Mouse (Mus musculus): Measurements from ENCODE around the gene Dgat2. TPM values are rescaled to one million over a fixed set of nuclear protein-coding genes. Genes with fewer than 3 reads are reported as not detected.

Dgat2 gene
- total RNA-seq, 2 experiments from 2014 or later, result 307 to 556 TPM

DNA sequence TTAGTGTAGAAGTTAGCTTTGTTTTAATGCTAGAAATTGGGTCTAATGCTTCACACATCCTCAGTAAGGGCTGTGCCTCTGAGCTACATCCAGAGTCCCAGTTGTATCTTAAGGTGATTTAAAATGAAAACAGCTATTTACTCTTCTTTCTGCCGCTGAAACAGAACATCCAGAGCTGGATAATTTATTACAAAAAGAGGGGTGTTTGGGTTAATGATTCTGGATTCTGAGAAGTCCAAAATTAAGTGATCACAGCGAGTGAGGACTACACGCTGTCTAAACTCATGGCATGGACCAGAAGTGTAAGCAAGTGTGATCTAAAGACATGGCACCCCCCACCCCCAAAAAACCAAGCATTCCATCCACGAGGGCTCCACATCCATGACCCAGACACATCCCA is 11.4 kb upstream of the Dgat2 start:
- no peak for DNase-seq

DNA sequence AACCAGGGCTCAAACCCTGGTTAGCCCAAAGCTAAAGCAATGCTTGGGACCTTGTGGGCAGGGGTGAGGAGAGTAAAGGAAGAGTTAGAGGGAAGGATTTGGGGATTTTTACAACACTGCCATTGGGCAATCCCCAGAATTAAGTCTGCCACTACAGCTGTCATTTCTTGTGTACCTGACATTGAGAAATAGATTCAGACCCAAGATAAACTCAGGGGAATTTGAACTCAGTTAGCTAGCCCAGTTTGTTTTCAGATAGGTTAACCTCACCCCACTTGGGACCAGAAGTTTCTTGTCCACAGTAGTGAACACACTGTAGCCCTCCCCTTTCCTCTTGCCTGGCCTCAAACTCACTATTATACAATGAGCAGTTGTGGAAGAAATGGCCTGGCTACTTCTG is 8.9 kb upstream of the Dgat2 start:
- no peak for DNase-seq

DNA sequence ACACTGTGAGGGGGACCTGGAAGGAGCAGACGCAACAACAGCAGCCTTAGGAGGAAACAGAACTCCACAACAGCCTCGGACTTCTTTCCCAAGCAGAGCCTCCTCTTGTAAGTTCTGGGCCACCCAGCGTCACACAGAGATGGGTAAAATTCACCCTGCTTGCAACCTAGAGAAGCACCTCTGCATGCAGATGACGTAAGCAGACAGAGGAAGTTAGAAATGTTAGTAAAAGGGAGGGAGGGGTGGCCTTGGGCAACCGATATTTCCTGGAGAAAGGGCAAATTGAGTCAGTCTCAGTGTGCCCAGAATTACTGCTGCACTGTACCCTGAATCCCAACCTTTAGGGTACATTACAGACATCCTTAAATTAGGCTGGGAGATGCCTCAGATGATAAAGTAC is 7.4 kb upstream of the Dgat2 start:
- DNase-seq, result no peak

GRCm38 (mm10) chr7:99188630-99189029 is 6.1 kb upstream of the Dgat2 start:
- peak; percentile 57 to 67 for DNase-seq

DNA sequence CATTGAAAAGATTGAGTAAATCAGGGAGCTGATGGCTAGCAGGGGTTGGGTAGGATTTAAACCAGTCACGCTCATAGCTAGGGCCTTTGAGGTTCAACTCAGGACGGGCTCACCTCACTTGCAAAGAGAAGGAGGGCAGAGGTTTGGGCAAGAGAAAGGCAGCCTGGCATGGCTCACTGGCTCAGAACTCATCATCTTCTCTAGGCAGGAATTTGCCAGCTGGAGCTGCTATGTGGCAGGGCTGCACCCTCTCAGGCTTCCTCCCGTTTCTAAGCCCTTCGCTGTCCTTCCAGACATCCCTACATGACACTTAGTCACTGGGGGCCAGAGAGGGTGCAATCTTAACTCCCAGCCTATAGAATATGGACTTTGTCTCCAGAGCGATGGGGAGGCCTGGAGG is 4.9 kb upstream of the Dgat2 start:
- peak in 1 of 2 experiments; percentile 48 for DNase-seq

GRCm38 (mm10) chr7:99185405-99185804 is 2.9 kb upstream of the Dgat2 start:
- peak in 1 of 2 experiments; percentile 41 for DNase-seq

DNA sequence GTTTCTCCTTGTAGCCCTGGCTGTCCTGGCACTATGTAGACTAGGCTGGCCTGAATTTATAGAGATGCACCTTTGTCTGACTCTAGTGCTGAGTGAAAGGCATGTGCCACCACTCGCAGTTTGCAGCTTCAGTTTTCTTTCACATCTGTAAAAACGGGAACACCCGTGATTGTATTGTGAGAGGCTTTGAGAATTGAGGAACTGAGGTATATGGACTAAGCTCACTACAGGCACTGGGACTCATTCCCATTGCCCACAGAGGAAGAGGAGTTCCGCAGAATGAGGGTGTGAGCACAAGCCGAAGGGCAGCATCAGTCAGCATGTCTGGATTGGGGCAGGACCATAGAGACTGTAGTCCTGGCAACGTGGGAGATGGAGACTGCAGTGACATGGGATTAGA is 1.2 kb upstream of the Dgat2 start:
- DNase-seq, result no peak

DNA sequence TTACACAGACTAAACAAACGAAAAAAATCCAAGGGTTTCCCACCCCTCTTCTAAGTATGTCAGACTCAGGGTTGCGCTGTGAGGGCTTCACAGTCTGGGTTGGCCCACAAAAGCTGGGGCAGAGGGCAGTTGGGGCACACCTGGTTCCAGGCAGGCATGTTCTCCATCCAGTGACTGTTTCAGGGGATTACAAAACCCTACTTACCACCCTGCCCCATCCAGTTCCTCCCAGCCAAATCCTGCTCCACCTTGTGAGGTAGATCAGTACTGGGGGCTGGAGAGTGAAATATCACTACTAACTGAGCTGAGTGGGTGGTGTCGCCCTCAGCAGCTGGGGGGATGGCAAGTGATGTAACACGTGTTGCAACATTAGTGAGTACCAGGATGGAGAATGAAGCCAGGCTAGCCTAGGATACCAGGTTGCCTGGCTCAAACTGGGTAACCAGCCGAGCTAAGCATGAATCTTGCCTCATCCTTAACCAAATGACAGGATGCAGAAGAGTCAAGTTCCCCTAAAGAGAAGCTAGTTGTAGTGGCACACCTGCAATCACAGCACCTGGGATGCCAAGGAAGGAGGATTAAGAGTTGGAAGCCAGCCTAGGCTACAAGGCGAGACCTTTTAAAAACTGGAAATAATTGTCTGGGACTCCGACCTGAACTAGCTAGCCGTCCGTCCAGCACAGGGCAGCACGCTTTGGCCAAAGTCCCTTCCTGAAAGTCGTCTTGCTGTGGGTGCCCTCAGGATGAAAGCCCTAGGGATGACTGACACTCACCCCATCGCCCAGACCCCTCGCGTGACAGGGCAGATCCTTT is 694 bp downstream of the Dgat2 start:
- no peak for DNase-seq

DNA sequence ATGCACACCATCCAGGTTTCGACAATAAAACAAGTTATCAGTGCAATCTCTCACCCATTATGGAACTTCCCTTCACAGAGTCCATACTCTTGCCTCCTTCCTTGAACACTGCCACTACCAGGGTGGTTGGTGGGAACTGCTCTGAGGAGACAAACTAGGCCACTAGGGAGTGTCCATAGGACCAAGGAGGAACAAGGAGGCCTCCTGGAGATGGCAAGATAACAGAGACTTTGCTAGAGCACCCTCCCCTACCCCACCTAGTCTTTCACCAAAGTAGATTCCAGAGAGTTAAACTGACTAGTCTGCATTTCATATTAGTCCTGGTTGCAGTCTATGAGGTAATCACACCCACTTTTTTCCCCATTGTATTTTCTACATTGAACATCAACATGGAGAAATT is 2.4 kb downstream of the Dgat2 start:
- DNase-seq, result no peak

GRCm38 (mm10) chr7:99179271-99179670 is 3.2 kb downstream of the Dgat2 start:
- no peak for DNase-seq

- DNase-seq, result no peak
Observed at GRCm38 (mm10) chr7:99177386-99177785, 5.1 kb downstream of the Dgat2 start.

- DNase-seq, result no peak
Observed at GRCm38 (mm10) chr7:99175666-99176065, 6.9 kb downstream of the Dgat2 start.

DNA sequence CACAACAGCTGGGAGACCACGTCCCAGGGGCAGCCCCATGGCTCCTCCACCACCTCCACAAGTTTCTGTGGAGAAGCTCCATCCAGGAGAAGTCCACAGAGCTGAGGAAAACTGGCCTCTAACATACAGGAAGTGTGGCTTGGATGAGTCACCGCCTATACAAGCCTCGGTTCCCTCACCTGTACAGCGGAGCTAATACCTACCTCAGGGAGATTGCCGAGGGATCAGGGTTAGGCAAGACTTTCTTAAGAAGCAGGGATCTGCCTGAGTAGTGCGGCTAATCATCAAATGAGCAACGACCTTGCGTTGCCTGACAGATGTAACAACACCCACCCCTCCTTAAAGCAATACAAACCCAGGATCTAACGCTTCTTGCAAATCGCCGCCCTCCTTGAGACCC is 7.4 kb downstream of the Dgat2 start:
- DNase-seq, result no peak

DNA sequence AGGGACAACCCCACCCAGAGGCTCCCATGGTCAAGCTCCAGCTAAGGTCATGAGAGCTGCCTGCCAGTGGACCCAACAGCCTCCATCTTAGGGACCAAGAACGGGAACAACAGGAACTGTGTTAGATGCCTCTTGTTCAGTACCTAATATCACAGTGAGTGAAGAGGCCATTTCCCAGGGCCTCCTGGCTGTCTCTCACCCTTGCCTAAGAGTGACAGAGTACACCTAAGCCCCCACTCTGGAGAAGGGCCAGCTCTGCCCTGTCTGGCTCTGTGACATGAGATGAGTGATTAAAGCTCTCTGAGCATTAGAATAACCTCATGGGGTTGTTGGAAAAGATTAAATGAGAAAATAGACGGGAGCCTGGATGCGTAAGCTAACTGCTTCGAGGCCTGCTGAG is 8.5 kb downstream of the Dgat2 start:
- no peak for DNase-seq

GRCm38 (mm10) chr7:99172898-99173297 is 9.6 kb downstream of the Dgat2 start:
- DNase-seq, result no peak

GRCm38 (mm10) chr7:99171730-99172463 is 10.6 kb downstream of the Dgat2 start:
- no peak for DNase-seq

DNA sequence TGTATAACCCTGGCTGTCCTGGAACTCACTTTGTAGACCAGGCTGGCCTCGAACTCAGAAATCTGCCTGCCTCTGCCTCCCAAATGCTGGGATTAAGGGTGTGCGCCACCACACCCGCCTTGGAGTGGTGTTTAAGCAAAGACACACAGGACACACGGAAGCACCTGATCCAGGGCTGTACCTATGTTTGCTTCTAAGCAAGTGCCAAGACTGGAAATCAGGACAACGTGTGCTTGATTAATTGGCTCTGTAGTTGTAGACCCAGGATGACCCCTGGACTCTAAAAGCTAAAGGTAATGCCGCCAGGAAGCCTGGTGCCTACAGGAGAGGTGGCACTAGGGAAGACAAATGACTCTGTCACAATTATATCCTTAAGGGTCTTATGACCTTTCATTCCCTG is 12.0 kb downstream of the Dgat2 start:
- no peak for DNase-seq

DNA sequence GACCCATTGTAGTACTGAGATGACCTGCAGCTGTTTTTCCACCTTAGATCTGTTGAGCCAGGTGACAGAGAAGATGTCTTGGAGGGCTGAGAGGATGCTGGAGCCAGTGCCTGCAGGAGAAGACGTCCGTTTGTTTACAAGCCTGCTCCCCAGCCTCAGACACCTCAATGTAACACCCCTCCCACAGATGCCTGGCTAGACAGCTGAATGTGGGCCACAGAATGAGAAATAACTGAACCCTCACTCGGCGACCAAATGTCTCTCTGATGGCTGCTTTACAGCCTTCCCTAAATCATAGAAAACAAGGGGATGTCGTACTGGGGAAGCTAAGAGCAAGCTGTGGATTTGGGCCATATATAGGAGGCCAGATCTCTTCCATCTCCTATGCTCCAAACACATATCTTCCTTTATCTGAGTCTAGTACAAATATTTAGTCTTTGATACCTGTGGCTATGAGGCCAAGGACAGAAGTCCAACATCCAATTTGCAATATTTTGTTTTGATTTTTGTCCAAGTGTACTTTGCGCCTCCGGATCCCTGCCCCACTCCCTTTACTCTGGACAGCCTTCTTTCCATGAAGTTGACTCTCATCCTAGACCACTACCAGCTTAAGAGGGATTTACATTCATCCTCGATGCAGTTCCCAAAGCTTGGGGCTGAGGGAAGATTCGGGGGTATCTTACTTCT is 12.7 kb downstream of the Dgat2 start:
- DNase-seq, result no peak

DNA sequence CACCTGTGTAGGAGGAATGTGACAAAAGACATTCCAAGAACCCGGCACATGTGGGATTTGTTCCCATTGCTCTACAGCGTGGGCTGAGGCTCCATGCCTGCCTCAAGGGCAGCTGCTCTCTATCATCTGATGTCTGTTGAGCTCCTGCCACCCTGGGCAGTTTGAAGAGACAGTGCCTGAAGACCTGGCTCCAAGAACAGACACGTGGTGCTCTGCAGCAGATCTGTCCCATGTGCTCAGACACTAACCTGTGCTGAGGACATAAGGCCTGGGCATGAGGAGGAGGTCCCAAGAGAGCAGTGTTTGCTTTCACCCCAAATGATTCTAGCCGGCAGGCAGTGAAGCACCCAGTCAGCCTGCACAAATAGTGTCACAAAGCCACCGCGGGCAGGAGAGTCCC is 13.8 kb downstream of the Dgat2 start:
- DNase-seq, result no peak

DNA sequence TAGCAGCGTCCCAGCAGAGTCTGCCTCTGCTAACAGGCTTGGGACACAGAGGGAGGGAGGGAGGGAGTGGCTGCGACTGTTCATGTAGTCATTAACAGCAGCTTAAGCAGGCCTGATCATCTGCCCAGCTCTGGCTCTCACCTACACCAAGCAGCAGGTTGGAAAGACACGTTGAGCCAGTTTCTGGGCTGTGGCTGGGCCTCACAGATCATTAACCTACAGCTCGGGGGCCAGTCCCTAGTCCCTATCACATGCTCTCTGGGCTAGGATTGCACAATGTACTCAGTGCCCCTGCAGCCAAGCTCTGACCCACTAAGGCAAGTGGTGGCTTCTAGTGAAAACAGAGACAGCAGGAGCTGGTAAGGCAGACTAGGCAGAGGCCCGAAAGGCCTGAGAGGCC is 14.6 kb downstream of the Dgat2 start:
- DNase-seq, result no peak

DNA sequence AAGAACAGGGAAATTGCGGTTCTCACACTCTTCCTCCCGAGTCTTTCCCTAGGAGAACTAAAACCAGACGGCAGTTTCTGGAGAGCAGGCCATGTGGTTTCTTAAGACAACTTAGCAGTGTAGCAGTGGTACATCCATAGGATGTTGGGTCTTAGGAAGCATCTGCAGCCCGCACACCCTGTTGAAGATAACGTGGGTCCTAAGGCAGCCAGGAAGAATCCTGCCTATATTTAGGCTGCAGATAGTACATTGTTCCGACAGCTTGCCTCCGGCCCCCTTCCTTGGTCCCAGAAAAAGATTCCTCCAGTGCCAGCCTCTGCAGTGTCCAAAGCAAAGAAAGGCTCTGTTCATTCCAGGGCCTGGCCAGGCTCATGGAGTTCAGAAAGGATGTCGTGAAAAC is 16.4 kb downstream of the Dgat2 start:
- no peak for DNase-seq

- no peak for DNase-seq
Observed at GRCm38 (mm10) chr7:99164873-99165410, 17.6 kb downstream of the Dgat2 start.

- DNase-seq, result no peak
Observed at GRCm38 (mm10) chr7:99162462-99162861, 20.1 kb downstream of the Dgat2 start.
